Mouse (Mus musculus): ENCODE data around the gene Cldn12. TPM values are rescaled to one million over a fixed set of nuclear protein-coding genes. Genes with fewer than 3 reads are reported as not detected.

Gene Cldn12
- 1 to 10 TPM; 2.4 to 3.2 TPM for total RNA-seq (2023)

DNA sequence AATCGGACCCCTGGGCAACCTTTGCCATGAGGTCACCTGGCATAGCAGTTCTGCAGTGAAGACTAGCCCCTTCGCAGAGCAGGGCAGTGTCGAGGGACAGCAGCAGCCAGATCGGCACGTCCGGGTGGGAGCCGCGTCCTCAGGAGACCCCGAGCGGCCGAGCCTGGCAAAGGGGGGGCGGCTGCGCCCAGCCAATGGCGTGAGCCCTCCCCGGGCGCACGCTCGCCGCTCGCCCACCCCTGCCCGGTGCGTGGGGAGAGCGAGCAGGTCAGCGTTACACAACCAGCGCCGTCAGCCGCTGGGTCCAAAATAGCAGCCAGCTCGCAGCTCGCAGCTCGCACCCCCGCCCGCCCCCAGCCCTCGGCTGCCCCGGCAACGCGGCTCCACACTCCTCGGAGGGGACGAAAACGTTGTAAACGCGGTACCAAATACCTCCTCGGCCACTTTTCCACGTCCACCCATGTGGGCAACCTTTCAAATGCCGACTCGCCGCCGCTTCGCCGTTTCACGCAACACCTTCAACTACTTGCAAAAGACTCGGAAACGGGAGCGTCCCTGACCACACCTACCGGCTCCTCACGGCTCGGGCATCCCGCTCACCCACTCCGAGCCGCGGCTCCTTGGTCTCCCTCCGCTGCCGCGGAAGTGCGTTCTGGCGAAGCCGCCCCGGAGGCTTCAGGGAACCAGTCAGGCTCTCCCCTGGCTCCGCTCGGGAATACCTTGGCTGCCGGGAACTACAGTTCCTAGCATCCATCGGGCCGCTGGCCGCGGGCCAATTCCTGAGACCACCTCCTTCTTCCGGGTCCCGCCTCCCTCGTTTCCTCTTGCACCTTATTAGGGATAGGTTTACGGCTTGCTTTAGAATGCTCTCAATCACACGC lies at the start of gene Cldn12:
Gene Cldn12 (minus strand): TSS at position 763 of the 881 bp plus-strand sequence.

DNA sequence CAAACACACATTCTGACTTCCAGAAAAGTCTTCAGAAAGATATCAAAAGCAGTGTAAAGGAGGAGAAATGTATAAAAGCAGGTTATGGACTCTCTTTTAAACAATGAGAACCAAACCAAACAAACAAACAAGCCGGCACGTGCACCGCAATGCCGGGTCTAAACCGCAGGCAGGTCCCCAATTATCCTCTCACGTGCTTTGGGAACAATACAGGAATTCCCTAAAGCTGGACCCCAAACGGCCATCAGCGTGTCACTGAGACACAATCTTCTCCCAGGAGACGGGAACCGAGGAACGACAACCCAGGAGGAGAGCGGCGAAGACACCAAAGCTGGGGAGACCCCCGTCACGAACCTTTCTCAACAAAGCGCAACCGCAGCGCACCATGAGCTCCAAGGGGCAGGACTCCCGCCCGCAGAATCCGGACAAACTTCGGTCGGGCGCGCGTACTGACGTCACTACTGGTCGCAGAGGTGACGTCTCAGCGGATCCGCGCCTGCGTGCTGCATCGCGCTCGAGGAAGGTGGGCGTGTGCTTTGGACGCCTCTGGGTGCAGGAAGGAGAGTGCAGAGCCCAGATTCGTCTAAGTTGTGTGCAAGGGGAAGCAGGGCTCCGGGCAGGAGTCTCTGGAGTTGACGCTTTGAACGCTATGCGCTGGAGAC lies 44.5 kb upstream of the Cldn12 start, which contains the start of gene Gtpbp10:
Gene Gtpbp10 (minus strand): TSS at position 460 of the 662 bp plus-strand sequence.

DNA sequence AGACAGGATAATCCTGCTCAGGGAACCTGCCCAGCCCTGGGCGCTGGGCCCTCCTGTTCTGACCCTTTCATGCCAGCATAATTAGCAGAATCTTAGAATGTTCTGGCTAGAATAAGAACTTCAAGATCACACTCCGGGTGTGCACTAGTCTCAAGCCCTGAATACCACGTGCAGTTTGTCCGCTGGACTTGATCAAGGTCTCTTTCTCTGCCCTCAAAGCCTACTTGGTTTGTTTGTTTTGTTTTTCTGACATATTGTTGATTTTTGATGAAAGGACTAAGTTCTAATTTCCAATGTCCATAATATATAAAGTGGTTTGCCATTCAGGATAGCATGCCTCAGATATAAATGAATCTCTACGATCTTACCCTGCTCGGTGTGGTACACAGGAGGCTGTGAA lies 35.7 kb downstream of the Cldn12 start, which contains the start of gene 1700015F17Rik:
Gene 1700015F17Rik (minus strand): TSS at position 101 of the 400 bp plus-strand sequence.

Other genes starting within 250 kb of the Cldn12 start
- gene Cdk14, start 94.6 kb downstream of the Cldn12 start, total RNA-seq (2023), result 1 to 10 TPM; 4.2 to 5.1 TPM
- not detected for gene 1700015F17Rik, start 35.8 kb downstream of the Cldn12 start, total RNA-seq (2023)
- gene Gtpbp10, start 44.6 kb upstream of the Cldn12 start, total RNA-seq (2023), result 10 to 100 TPM; 10.1 to 12.2 TPM
- gene Gm8773, start 58.8 kb upstream of the Cldn12 start, total RNA-seq (2023), result not detected
- gene Cfap69, start 149.3 kb upstream of the Cldn12 start, total RNA-seq (2023), result not detected
- not detected for gene Steap2, start 179.6 kb upstream of the Cldn12 start, total RNA-seq (2023)
- not detected for gene Steap1, start 234.4 kb upstream of the Cldn12 start, total RNA-seq (2023)

All from neutrophil, adult 59 days (primary cell).